Mouse (Mus musculus): ENCODE results near the gene Hnrnpa3.

- TF ChIP-seq MAFK (IDR thresholded peaks at IDR 0.05; ENCODE audit: borderline replicate concordance, low read depth, low read length) (no peak), CHD1 (IDR thresholded peaks at IDR 0.05; ENCODE audit: low read depth, low read length) (no peak), ZMIZ1 (IDR thresholded peaks at IDR 0.05; ENCODE audit: low read depth, low read length) (no peak), CTCF (IDR thresholded peaks at IDR 0.05 in 2 of 3, conservative IDR thresholded peaks at IDR 0.05 in 1 of 3; ENCODE audit: control insufficient read depth in 1 of 3, insufficient read depth in 1 of 3, low read depth in 2 of 3, low read length in 3 of 3, poor library complexity in 1 of 3, severe bottlenecking in 1 of 3) (no peak), TBP (IDR thresholded peaks at IDR 0.05; ENCODE audit: low read depth, low read length) (no peak), MAX (IDR thresholded peaks at IDR 0.05; ENCODE audit: low read length) (no peak), TAL1 (IDR thresholded peaks at IDR 0.05; ENCODE audit: low read length) (no peak), POLR2A (IDR thresholded peaks at IDR 0.05; ENCODE audit: control insufficient read depth in 1 of 2, insufficient read depth in 1 of 2, low read depth in 1 of 2, low read length in 2 of 2, poor library complexity in 1 of 2) (no peak), KAT2A (conservative IDR thresholded peaks at IDR 0.05; ENCODE audit: low read depth, low read length) (no peak), E2F4 (IDR thresholded peaks at IDR 0.05; ENCODE audit: borderline replicate concordance, low read depth, low read length) (no peak), ZKSCAN1 (IDR thresholded peaks at IDR 0.05; ENCODE audit: low read depth, low read length) (no peak)
Measured at GRCm38 (mm10) chr2:75713083-75713482, 54.0 kb downstream of the Hnrnpa3 start.
